Mouse (Mus musculus): Measurements from ENCODE around the gene Med27.
A peak's percentile ranks its signal among the peaks of the same experiment; 100 is the strongest.

Gene Med27

DNA sequence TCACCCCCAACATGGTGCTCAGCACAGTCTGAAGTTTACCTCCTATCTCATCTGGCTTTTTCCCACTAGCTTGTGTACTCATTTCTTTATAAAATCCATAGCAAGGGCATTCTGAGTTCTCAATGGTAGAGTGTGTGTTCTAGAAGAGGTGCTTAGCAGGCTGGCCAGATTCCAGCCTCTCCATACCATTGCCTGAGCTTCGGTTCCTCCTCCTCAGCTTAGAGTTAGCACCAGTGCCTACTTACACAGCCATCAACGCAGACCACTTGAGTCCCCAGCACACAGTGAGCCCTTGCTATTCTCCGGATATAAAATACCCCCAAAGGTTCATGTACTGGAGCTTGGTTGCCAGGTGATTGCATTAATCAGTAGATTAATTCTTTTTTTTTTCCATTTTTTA, 54.2 kb downstream of the Med27 start:
- DNase-seq, result no peak

DNA sequence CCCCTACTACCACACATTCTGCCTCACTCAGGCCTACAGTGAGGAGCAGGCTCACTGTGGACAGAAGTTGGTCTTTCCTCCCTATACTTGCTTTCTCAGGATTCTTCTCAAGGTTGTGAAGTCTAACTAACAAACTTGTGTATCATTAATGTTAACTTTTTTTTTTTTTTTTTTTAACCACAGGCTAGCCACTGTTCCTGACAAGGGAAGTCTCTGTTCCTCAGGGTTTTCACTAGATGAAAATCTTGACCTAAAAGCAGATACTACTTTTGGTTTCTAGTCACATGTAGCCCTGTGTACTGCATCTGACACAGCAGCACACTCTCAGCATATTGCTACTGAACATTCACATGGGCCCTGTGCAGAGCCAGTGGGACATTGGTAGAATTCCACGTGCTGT, 55.2 kb downstream of the Med27 start:
- no peak for DNase-seq

DNA sequence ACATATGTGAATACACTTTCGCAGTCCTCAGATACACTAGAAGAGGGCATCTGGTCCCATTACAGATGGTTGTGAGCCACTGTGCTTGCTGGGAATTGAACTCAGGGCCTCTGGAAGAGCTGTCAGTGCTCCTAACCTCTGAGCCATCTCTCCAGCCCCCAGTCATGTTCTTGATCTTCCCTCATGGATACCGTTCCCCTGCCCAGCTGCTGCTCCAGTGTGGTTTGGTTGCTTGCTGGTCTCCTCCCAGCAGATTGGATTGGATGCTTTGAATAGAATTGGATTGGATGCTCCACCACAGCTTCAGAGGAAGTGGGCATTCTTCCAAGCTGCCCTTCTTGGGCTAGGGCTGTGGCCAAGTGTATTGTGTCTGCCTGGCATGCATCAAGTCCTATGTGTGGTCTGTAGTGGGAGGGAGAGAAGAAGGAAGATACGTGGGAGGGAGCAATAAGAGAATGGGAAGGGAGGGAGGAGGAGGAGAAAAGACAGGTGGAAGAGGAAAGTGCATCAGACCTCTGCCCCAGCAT, 56.0 kb downstream of the Med27 start:
- DNase-seq, result peak; percentile 82

DNA sequence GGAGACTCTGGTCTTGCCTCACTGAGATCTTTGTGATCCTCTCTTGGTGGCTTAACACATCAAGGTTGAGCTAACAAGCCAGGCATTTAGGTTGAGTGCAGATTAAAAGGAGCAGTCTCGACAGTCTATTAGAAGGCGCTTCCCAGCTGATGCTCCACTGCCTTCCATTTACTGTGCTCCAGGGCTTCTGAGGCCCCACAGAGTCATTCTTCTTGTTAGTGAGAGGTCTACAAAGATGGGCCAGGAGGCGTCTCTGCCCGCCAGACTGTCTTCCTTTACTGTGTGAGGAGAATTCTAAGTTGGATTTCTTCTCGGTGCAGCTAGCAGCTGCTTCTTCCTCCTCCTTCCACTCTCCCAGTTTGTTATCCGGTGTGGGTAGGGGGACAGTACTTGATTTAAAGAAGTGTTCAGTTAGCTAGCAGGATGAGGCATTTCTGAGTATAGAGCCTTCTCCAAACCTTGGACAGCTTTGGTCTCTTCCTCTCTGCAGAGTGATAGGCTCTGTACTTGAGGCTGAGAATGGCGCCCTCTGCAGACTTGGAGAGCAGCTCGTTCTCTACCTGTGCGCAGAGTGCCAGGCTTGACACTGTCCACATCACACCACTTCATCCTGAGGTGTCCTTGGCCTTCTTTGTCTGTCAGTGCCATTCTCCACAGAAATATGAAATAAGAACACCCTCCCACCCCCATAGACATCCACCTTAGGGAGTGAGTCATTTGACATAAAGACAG, 57.3 kb downstream of the Med27 start:
- DNase-seq, result no peak

DNA sequence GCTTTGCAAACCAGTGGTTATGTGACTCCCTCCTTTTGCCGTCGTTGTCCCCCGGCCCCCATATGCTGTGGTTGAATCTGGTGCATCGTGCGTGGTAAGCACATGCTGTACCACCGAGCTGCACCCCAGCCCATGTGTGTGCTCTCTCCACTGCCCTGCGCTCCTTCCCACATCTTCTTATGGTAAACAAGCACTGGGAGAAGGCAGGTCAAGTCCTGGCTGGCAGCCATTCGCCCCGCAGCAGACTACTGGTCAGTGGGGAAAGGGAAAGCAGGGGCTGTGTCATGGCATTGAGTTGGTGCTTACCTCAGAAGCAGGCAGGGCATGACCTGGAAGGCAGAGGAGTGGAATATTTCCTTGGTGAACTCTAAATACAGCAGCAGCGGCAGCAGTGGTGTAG, 58.3 kb downstream of the Med27 start:
- DNase-seq, result no peak

DNA sequence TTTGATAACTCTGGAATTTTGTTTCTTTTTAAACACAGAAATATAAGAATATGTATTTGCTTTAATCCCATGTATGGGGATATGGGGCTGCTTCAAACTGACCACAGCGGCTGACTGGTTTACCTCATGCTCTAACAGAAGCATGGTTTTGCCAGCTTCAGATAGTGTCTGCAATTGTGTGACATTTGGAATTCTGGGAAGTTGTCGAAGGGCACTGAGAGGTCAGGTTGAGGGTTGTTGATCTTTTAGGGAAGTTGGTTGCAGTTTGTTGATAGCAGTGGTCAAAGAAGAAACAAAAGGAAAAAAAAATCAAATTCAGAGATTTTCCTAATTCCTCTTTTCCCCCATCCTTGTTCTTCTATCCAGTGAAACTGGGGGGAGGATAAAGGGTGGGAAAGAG, 59.2 kb downstream of the Med27 start:
- no peak for DNase-seq

DNA sequence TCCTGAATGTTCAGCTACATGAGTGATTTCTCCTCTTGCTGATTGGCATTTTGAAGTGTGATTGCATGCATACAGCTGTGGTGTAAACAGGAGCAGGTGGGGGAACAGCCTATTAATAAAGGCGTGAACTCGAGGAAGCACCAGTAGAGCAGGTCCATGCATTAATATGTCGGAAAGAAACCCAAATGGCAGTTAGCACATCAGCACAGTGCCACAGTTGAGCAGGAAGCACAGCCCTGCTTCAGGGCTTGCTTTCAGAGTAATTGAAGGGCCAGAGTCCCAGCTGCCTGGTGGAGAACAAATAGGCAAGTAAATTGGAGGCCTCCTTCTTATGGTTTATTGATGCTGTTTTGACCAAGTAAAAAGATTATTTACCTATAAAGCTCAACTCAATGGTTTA, 60.7 kb downstream of the Med27 start:
- DNase-seq, result no peak

DNA sequence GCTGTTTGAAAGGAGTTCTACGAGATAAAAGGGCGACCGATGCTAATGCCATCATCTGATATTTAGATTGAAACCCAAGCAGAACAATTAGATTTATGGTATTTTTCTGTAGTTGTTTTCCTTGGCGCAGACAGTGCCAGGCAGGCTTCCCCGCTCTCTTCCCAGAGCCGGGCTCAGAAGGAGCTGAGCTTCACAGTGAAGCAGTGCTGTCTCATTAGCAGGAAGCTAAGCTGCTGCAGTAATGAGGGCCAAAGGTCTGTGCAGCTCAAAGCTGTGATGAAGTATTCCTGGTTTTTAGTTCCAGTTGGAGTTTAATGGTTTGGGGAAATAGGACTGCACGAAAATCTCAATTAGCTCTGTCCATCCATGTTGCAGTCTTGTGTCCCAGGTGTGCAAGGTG, 61.1 kb downstream of the Med27 start:
- no peak for DNase-seq

DNA sequence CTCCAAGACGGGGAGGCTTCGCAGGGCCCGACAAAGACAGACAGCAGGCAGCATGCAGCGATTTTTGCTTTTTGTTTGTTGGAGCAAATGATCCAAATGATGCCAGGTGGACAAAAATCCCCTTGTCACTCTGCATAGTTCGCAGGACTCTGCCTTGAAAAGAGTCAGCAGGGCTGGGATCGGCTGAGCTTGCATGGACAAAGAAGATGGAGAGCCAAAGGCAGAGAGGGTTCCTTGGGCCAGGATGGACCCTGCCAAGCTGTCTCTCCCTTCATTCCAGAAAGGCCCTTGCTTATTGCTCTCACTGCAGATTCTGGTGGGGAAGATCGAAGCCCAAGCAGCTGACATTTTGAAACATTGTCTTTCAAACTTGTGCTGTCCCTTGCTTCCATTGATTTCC, 64.3 kb downstream of the Med27 start:
- DNase-seq, result no peak

DNA sequence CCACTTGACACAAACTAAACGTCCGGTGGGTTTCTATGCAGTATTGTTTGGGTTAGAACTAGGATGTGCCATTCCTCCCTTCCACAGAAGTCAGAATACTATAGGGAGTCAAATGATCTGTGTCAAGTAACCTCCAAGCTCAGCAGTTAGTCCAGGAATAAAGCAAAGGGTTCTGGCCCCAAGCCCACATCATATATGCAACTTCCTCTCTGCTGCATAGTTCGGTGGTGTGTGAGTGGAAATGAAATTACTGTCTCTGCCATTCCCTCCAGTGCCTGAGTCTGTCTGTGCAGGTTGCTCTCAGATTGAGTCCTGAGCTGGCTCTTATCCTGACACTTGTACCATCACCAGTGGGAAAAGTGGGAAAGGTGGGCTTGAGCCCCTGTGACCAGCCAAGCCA, 65.8 kb downstream of the Med27 start:
- DNase-seq, result no peak

DNA sequence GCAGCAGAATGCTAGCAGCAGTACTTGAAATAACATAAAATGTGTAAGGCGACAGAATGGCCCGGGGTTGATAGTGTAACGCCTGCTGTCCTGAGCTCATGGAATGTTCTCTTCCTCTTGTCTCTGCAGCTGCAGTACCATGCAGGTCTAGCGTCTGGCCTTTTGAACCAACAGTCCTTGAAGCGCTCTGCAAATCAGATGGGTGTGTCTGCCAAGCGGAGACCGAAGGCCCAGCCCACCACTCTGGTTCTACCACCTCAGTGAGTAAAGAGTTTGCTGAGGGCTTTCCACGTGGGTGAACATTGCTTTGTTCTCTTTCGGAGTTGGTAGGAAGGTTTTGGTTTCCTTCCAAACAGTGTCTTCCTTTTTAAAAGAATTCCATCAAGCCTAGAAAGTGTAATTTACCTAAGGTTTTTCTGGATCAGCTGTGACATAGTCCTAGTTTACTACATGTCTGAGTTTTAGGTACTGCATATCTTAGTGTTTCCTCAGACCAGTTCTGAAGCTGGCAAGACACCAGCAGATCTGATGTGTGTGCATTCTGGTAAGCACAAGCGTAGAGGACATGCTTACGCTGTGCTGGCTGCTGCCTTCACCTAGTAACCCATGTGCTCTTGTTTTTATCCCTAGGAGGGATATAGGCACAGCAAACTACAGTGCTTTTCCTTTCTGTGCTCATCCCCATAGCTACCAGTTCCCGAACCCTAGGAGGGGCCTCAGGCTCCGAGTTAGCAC, 66.8 kb downstream of the Med27 start:
- peak; percentile 47 for DNase-seq

DNA sequence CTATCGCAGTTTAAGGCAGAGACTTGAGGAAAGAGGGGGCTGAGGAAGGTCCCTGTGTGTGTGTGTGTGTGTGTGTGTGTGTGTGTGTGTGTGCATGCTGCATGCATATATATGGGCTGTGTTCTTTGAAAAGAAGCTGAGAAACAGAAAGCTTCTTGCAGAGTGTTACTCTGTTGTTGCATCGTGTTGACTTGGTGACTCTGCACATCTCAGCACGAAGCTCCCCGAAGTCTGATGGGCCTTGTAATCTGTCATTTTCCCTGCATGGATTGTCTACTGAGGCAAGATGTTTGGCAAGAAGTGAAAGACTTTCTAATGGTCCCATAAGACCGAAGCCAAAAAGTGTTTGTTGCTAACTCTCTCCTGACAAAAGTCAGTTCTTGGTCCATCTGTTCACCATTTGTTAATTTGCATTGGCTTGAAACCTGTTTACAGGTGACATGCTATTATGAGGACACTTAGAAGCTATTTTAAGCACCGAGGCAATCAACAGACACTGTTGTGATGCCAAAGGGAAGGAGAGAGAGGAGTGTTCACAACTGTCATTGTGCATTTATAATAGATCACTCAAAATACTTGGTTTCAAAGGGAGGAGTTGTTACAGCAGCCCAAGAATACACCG, 68.3 kb downstream of the Med27 start:
- no peak for DNase-seq

DNA sequence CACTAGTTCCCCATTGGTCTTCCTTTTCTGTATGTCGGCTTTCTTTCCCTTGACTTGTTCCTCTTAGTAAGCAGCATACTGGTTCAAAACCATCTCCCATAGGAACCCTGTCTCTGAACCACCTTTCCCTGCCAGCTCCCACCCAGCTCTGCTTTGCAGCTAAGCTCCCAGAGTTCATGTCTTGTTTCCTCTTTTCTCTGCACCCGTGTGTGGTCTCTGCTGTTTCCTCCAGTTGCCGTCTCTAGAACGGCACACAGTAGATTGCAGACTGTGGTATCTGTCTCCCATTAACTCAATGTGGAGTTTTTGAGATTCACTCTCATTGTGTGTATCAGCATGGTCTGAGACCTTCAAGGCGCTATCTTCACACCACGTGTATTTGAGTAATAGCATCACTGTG, 71.9 kb downstream of the Med27 start:
- no peak for DNase-seq

DNA sequence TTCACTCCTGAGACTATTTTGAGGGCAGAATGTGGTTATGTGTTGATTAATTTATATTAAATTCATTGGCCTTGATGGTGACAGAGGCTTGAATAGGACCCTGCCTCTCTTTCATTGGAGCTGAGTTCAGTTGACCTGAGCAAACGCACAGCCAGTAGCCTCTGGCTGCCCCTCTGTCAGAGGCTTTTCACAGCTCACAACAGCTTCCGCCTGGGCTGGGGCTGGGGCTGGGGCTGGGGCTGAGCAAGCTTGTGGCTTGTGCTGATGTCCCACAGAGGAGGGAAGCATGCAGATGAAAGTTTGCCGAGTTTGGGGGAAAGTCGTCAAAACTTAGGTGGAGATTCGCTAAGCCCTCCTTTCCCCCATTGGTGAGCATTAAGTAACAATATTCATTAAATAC, 72.8 kb downstream of the Med27 start:
- no peak for DNase-seq

DNA sequence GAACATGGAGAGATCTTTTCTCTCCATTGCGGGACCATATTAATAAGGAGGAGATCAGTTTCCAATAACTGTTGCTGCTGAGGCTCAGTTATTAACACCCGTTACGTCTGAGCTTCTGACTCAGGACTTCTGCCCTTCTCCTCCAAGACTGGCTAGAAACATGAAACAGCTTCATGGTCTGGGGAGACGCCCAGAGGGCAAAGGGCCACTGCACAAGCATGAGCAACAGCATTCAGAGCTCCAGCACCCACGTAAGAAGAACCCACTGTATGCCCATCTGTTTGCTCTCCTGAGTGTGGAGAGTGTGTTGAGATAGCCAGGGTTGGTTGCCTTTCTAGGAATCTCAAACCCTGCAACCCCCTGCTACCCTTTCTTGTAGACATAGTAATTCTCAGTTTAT, 73.3 kb downstream of the Med27 start:
- DNase-seq, result peak; percentile 60

DNA sequence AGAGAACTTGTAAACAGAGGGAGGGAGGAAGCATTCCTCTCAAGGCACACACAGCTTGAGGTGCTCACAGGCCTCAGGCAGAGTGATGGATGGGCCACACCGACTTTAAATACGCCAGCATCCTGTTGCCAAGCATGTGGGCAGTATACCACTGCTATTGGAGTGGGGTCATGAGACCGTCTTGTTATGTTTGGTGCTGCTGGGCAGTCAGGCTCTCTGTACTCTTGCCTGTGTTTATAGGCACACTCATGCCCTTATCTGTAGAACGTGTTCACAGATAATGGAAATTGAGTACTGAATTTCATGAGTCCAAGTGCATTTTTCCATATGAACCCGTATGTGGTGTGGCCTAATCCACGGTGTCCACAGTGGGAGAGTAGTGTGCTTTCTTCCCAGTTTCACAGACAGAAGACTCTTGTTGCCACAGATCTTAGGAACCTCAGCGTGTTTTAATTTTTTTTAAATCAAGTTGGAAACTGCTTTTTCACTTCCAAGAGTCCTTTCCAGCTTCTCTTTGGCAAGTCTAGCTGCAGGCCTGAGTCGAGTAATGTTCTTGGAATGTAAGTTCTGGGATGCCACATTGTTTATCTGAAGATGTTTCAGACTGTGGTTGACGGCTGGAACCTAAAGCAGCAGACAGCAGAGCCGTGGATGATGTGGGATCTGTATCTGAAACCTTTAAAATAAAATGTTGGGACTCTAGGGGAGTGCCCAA, 75.7 kb downstream of the Med27 start:
- peak; percentile 41 for DNase-seq

DNA sequence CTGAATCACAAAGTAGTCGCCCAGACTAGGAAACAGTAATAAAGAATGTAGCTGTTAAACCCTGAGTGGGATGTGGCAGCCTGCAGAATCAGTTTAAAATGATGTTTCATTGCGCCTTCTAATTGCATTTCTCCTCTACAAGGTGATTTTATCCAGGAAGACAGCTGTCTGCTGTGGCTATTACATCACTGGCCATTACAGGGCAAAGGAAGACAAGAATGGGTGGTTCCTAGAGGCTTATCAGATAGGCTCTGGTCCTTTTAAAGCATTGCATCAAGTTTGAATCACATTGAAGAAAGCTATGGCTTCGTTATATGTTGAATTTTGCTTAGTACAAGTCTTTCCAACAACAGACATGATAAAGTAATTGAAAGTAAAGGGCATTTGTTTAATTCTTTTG, 76.4 kb downstream of the Med27 start:
- DNase-seq, result no peak

DNA sequence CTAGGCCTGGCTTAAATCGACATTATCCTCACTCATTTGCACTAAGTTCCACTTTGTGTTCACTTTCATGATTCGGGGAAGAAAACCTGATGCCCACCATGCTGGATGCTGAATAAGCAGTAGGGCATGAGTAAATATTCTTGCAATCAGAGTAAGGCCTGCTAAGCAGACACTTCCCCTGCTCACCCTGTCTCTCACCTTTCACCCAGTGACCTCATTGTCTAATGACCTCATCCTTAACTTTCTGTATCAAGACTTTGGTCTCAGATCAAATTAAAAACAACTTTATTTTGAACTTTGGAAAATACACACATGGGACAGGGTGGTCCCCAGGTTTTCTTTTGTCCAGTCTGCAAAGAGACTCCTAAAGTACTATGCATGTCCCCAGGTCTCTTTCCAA, 78.8 kb downstream of the Med27 start:
- no peak for DNase-seq

DNA sequence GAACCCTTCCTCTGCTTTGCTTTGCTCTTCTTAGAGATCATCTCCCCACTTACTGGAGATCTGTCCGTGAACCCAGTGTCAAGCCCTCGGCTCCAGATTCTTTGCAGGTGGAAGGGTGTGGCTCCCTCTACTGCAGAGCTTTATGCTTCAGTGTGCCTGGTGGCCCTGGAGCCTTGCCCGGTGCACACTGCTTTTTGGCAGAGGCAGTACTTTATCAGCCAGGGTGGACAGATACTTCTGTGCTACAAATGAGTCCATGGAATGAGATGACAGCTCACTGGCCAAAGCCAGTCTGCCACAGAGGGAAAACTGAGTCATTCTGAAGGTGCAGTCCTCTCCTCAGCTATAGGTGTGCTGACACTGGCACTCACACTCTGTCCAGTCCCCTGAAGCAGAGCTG, 80.1 kb downstream of the Med27 start:
- DNase-seq, result no peak

DNA sequence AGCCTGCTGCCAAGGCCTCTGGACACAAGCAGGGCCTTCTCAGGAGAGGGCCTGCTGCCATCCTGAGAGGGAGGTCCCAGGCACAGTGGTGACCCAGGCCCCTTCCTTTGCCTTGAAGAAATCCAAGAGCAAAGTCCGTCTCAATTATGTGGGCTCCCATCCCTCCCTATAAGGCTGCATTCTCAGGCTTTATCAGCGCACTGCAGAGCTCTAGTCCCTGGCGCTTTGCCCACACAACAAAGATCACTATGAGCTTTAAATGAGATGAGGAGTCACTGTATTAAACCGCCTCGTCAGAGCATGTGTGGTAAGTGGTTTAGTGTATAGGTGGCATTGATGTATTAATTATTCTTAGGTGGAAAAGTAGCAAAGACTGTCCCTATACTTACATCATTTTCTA, 85.9 kb downstream of the Med27 start:
- no peak for DNase-seq

DNA sequence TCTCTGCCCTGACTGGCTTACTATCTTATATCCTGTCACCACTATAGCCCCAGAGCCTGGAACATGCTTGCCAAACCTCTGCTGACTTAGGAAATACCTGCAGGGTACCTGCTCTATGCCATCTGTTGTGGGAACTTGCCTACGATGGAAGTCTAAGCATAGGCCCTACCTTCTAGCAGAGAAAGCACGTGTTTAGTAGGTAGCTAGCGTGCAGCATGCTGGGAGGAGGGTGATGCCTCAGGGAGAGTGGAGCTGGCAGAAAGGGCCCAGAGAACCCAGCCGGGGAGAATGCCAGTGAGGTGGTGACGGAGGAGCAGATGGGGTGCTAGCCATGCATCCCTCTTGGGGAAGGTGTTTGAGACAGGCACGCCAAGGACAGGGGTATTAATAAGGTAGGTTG, 89.8 kb downstream of the Med27 start:
- no peak for DNase-seq

DNA sequence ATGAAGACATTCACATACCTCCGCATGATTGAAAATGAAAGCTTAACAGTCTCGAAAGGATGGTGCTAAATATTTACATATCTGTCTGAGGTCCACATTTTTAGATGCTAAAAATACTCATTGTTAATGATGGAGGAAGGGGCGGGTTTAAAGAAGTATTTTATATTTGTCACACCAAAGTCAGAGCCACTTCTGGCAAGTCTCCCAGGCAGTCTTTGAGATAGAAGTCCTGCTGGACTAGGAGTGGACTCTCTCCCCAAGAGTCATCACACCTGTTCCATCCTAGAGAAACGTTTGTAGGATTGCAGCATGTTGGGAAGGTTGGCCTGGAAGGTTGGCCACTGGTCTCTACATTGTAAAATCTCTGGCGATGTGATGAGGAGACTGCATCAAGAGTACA, 90.5 kb downstream of the Med27 start:
- peak; percentile 63 for DNase-seq

DNA sequence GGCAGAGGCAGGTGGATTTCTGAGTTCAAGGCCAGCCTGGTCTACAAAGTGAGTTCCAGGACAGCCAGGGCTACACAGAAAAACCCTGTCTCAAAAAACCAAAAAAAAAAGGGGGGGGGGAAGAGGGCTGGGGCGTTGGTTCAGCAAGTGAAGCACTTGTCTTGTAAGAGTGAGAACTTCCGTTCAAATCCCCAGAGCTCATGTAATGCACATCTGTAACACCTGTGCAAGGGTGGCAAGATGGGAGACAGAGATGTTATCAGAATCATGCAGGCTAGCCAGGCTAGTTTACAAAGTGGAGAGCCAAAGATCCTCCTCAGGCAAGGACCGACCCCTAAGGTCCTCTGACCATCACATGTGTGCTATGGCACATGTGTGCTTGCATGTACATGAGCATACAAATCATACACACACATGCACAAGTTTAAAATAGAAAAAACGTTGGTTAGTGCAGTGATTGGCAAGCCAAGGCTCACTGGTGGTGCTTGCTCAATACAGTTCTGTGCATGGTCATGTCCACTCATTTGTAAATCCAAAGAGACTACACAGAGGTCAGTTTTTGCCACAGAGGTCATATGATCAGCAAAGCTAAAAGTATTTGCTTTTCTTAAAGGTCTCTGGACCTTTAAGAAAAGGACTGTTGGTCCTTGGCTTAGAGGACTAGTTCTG, 91.4 kb downstream of the Med27 start:
- no peak for DNase-seq
